ENCODE assay signal across 39 mouse cellular contexts in genomic region chr10:128184296-128184695, GRCm38 (mm10). TPM values are rescaled to one million over a fixed set of nuclear protein-coding genes. Genes with fewer than 3 reads are reported as not detected.
A peak's percentile ranks its signal among the peaks of the same experiment; 100 is the strongest.
DNase-seq lines count a peak whose midpoint lies in the region; ATAC-seq and TF ChIP-seq lines count a peak whose summit lies in the region.
"Had no signal": no experiment of that assay in that cellular context is flagged by ENCODE, and none has a peak within 500 bp of the region (broad histone marks: within the 10 kb centered on the region; RNA-seq: fewer than 3 reads in every experiment).

No protein-coding gene starts in this region.

- H3K4me1 ChIP-seq in ES-E14 (ENCODE audit: control insufficient read depth in 2 of 2, insufficient read depth in 2 of 2, low read length in 2 of 2, poor library complexity in 1 of 2): peaks cover 2 to 8% of the 10 kb centered on the region in 2 experiments; a peak in 3 of 4 replicates
- H3K4me1 ChIP-seq in embryonic fibroblast, embryonic 13.5 days (ENCODE audit: control insufficient read depth, insufficient read depth, low read length): peaks cover 4% of the 10 kb centered on the region; the same call in 1 of the 2 replicates
- peaks cover 2% of the 10 kb centered on the region; the same call in 1 of the 2 replicates for H3K4me1 ChIP-seq in hindbrain, embryonic 12.5 days

- H3K9me3 ChIP-seq in ES-E14 (ENCODE audit: control insufficient read depth, insufficient read depth, low read depth, low read length): no peaks in the 10 kb centered on the region
- H3K9me3 ChIP-seq in hindbrain, embryonic 12.5 days (replicated peaks): no peaks in the 10 kb centered on the region
- H3K9me3 ChIP-seq: forebrain, embryonic 10.5 days; forebrain, embryonic 15.5 days; G1E; intestine, embryonic 15.5 days; liver, embryonic 15.5 days; midbrain, embryonic 12.5 days; neural tube, embryonic 13.5 days had no signal

- 90% methylated on average over 2 of the region's 2 CpGs for WGBS in hindbrain, embryonic 12.5 days

- no peak overlapping the region for H3K4me2 ChIP-seq in hindbrain, embryonic 12.5 days (replicated peaks)
- H3K4me2 ChIP-seq: forebrain, embryonic 15.5 days; intestine, embryonic 15.5 days; liver, embryonic 15.5 days; lung, embryonic 14.5 days; midbrain, embryonic 12.5 days; neural tube, embryonic 13.5 days had no signal

- DNase-seq in gastrocnemius, adult 2 months: peak; percentile 24
- no peak for DNase-seq in gastrocnemius, postnatal 14 days
- DNase-seq in 3134 (ENCODE audit: extremely low read depth, insufficient read length, low spot score): peak; percentile 39
- DNase-seq in ES-E14 (ENCODE audit: low read depth, low spot score): no peak
- DNase-seq in adrenal gland, adult (ENCODE audit: inconsistent age in 2 of 2, low spot score in 1 of 2): no peak
- DNase-seq: adrenal gland, postnatal 14 days; cerebellum, adult 11 months; cerebellum, adult 9-10 months; cerebellum, postnatal 36 days; gastrocnemius, postnatal 25 days; heart, adult 2 months; kidney, adult 2 months; layer of hippocampus, postnatal 36 days; liver; lung, embryonic 14.5 days; lung, postnatal 36 days; right cerebral cortex, postnatal 4 days; thymus, postnatal 4 days had no signal

- no peak for ATAC-seq in hindbrain, embryonic 12.5 days (ENCODE audit: low FRiP score)
- ATAC-seq: activated CD4-positive, CD25-positive, alpha-beta regulatory T cell, adult 4 months; CD4-positive, CD25-positive, alpha-beta regulatory T cell, adult 4 months; forebrain, embryonic 15.5 days; hindbrain, postnatal 0 days; intestine, embryonic 15.5 days had no signal

- H3K36me3 ChIP-seq in ES-E14 (ENCODE audit: control insufficient read depth, insufficient read depth, low read length, poor library complexity, severe bottlenecking): no peaks in the 10 kb centered on the region
- H3K36me3 ChIP-seq in hindbrain, embryonic 12.5 days: no peaks in the 10 kb centered on the region
- H3K36me3 ChIP-seq: forebrain, embryonic 10.5 days; forebrain, embryonic 15.5 days; G1E; intestine, embryonic 15.5 days; liver, embryonic 15.5 days; midbrain, embryonic 12.5 days; neural tube, embryonic 13.5 days had no signal

- in situ Hi-C loops in ES-E14 (cut with MboI; ENCODE audit: low sequenced_read_pairs in 2 of 2, unreplicated experiment in 2 of 2): loop anchor here in 1 of 2 experiments (10.0 kb wide), 1 partner anchor 89 kb away; the partner anchor contains the start of gene Baz2a

- H3K27me3 ChIP-seq in hindbrain, embryonic 12.5 days: no peaks in the 10 kb centered on the region
- H3K27me3 ChIP-seq: forebrain, embryonic 15.5 days; intestine, embryonic 15.5 days; liver, embryonic 15.5 days; midbrain, embryonic 12.5 days; neural tube, embryonic 13.5 days had no signal

- no peak overlapping the region for H3K9ac ChIP-seq in ES-E14 (ENCODE audit: insufficient read depth, low read depth, low read length, poor library complexity, severe bottlenecking)
- H3K9ac ChIP-seq in hindbrain, embryonic 12.5 days: no peak overlapping the region
- H3K9ac ChIP-seq: forebrain, embryonic 15.5 days; intestine, embryonic 15.5 days; liver, embryonic 15.5 days; lung, embryonic 14.5 days; midbrain, embryonic 12.5 days; neural tube, embryonic 13.5 days had no signal

- TF ChIP-seq POLR2A in embryonic fibroblast, embryonic 13.5 days (IDR thresholded peaks at IDR 0.05; ENCODE audit: low read depth, low read length): no peak

- no peak for TF ChIP-seq CTCF in gastrocnemius, adult 2 months (IDR thresholded peaks at IDR 0.05)
- no peak for TF ChIP-seq CTCF in embryonic fibroblast, embryonic 13.5 days (IDR thresholded peaks at IDR 0.05; ENCODE audit: borderline replicate concordance, insufficient read depth, low read length)

- no peak overlapping the region for H3K4me3 ChIP-seq in gastrocnemius, adult 2 months
- H3K4me3 ChIP-seq in ES-E14 (ENCODE audit: insufficient read depth in 1 of 2, low read depth in 1 of 2, low read length in 2 of 2, poor library complexity in 1 of 2, severe bottlenecking in 1 of 2): no peak overlapping the region
- no peak overlapping the region for H3K4me3 ChIP-seq in embryonic fibroblast, embryonic 13.5 days (ENCODE audit: insufficient read depth, low read length)
- no peak overlapping the region for H3K4me3 ChIP-seq in hindbrain, embryonic 12.5 days
- H3K4me3 ChIP-seq: forebrain, embryonic 10.5 days; forebrain, embryonic 15.5 days; heart, adult 2 months; intestine, embryonic 15.5 days; liver, embryonic 15.5 days; midbrain, embryonic 12.5 days; neural tube, embryonic 13.5 days had no signal

- intact Hi-C loops in gastrocnemius, adult 2 months (cut with DNase I): loop anchor here (10.0 kb wide), 1 partner anchor 229 kb away; no protein-coding TSS in a partner anchor
- intact Hi-C loops in gastrocnemius, postnatal 14 days (cut with DNase I; ENCODE audit: low total_unique reads): no loop called here

- peak overlapping the region; percentile 56; the same call in 1 of the 2 replicates for H3K27ac ChIP-seq in gastrocnemius, adult 2 months
- peak overlapping the region; percentile 77 for H3K27ac ChIP-seq in ES-E14 (ENCODE audit: insufficient read depth, low read depth, low read length, poor library complexity, severe bottlenecking)
- H3K27ac ChIP-seq in embryonic fibroblast, embryonic 13.5 days (ENCODE audit: insufficient read depth, low read length): peak overlapping the region; percentile 88
- H3K27ac ChIP-seq in hindbrain, embryonic 12.5 days: no peak overlapping the region
- H3K27ac ChIP-seq: forebrain, embryonic 10.5 days; forebrain, embryonic 15.5 days; heart, adult 2 months; hindbrain, postnatal 0 days; intestine, embryonic 15.5 days; liver, embryonic 15.5 days; midbrain, embryonic 12.5 days; neural tube, embryonic 13.5 days had no signal

TF ChIP-seq in ES-E14, 5 proteins besides CTCF, POLR2A, EP300 and RAD21:
- no peak for TF ChIP-seq ZNF384 (IDR thresholded peaks at IDR 0.05; ENCODE audit: low read depth, low read length)
- TF ChIP-seq HCFC1 (IDR thresholded peaks at IDR 0.05; ENCODE audit: borderline replicate concordance, insufficient read depth, low read length): no peak
- TF ChIP-seq ZC3H11A (IDR thresholded peaks at IDR 0.05; ENCODE audit: borderline replicate concordance, low read depth, low read length): no peak
- TF ChIP-seq CHD2 (IDR thresholded peaks at IDR 0.05; ENCODE audit: low read depth, low read length): no peak
- TF ChIP-seq MAFK (IDR thresholded peaks at IDR 0.05; ENCODE audit: insufficient read depth, low read depth, low read length): no peak

RNA-seq across cellular contexts. Expression of gene Rbms2, which starts 4.2 kb away (rescaled TPM):
- 10 to 100 TPM; 51.8 to 71.2 TPM for total RNA-seq in gastrocnemius, adult 2 months (2021)
- 10 to 100 TPM; 55.2 to 57.9 TPM for total RNA-seq in gastrocnemius, postnatal 14 days (2021)
- 23.2 and 30.8 TPM in 2 replicates for total RNA-seq in ES-E14 (2012; rRNA removed)
- polyA plus RNA-seq in embryonic fibroblast, embryonic 13.5 days (2011; ENCODE audit: insufficient read length, low read depth, missing spikeins): 167 and 198 TPM in 2 replicates
- 22.5 and 25.5 TPM in 2 replicates for polyA plus RNA-seq in hindbrain, embryonic 12.5 days (2016; fragmentation: Nextera tagmentation; extraction: Ambion mirVana)

RNA-seq across cellular contexts. Expression of gene Gls2, which starts 10.0 kb away (rescaled TPM):
- total RNA-seq in gastrocnemius, adult 2 months (2021): under 1 TPM; 0.59 to 0.67 TPM
- 1 to 10 TPM in 1 of 2 experiments, under 1 TPM in 1; 0.88 to 1.1 TPM for total RNA-seq in gastrocnemius, postnatal 14 days (2021)
- 21.9 and 40.7 TPM in 2 replicates for total RNA-seq in ES-E14 (2012; rRNA removed)
- polyA plus RNA-seq in embryonic fibroblast, embryonic 13.5 days (2011; ENCODE audit: insufficient read length, low read depth, missing spikeins): 1.1 and 1.2 TPM in 2 replicates
- 0.61 and 0.70 TPM in 2 replicates for polyA plus RNA-seq in hindbrain, embryonic 12.5 days (2016; fragmentation: Nextera tagmentation; extraction: Ambion mirVana)

RNA-seq across cellular contexts. Expression of gene Spryd4, which starts 27.3 kb away (rescaled TPM):
- 10 to 100 TPM; 29.5 to 36.4 TPM for total RNA-seq in gastrocnemius, adult 2 months (2021)
- 10 to 100 TPM; 39.3 to 40.6 TPM for total RNA-seq in gastrocnemius, postnatal 14 days (2021)
- 22.1 and 24.9 TPM in 2 replicates for total RNA-seq in ES-E14 (2012; rRNA removed)
- 14.5 and 17.6 TPM in 2 replicates for polyA plus RNA-seq in embryonic fibroblast, embryonic 13.5 days (2011; ENCODE audit: insufficient read length, low read depth, missing spikeins)
- polyA plus RNA-seq in hindbrain, embryonic 12.5 days (2016; fragmentation: Nextera tagmentation; extraction: Ambion mirVana): 24.5 and 25.6 TPM in 2 replicates

RNA-seq across cellular contexts. Expression of gene Mip, which starts 41.3 kb away (rescaled TPM):
- total RNA-seq in gastrocnemius, adult 2 months (2021): not detected
- total RNA-seq in gastrocnemius, postnatal 14 days (2021): not detected
- total RNA-seq in ES-E14 (2012; rRNA removed): 2.8 and 6.8 TPM in 2 replicates
- not detected in 2 replicates for polyA plus RNA-seq in embryonic fibroblast, embryonic 13.5 days (2011; ENCODE audit: insufficient read length, low read depth, missing spikeins)
- not detected in 2 replicates for polyA plus RNA-seq in hindbrain, embryonic 12.5 days (2016; fragmentation: Nextera tagmentation; extraction: Ambion mirVana)
- total RNA-seq: adrenal gland, postnatal 14 days; heart, adult 2 months; heart, postnatal 25 days; layer of hippocampus, postnatal 36 days; left cerebral cortex, postnatal 10 days; megakaryocyte, adult 5-6 weeks had no signal
- polyA plus RNA-seq: activated CD4-positive, CD25-positive, alpha-beta regulatory T cell, adult 4 months; CD4-positive, CD25-positive, alpha-beta regulatory T cell, adult 4 months; embryonic facial prominence, embryonic 11.5 days; heart, adult 2 months; heart, embryonic 14.5 days; hindbrain, embryonic 11.5 days; hindbrain, postnatal 0 days; kidney, adult 2 months; kidney, embryonic 16.5 days; large intestine, adult 2 months; liver, embryonic 15.5 days; lung, embryonic 14.5 days; neural tube, embryonic 13.5 days; thymus, postnatal 0 days had no signal

RNA-seq across cellular contexts. Expression of gene Timeless, which starts 47.6 kb away (rescaled TPM):
- total RNA-seq in gastrocnemius, adult 2 months (2021): 1 to 10 TPM; 1.8 to 2.5 TPM
- 1 to 10 TPM; 3.9 to 5.1 TPM for total RNA-seq in gastrocnemius, postnatal 14 days (2021)
- 69.7 and 106 TPM in 2 replicates for total RNA-seq in ES-E14 (2012; rRNA removed)
- polyA plus RNA-seq in embryonic fibroblast, embryonic 13.5 days (2011; ENCODE audit: insufficient read length, low read depth, missing spikeins): 9.7 and 18.9 TPM in 2 replicates
- 46.2 and 53.7 TPM in 2 replicates for polyA plus RNA-seq in hindbrain, embryonic 12.5 days (2016; fragmentation: Nextera tagmentation; extraction: Ambion mirVana)

Comparison
In these comparisons a context has a peak if more than half of its experiments do, and no peak if none do; other contexts are left out.
1. DNase-seq: peak in gastrocnemius, adult 2 months (single experiment) and 3134 (single experiment); none in gastrocnemius, postnatal 14 days (single experiment), ES-E14 (single experiment) and adrenal gland, adult (0 of 2).
2. RNA of gene Gls2, which starts 10.0 kb away (total RNA-seq): 21.9 to 40.7 TPM in ES-E14; 0.88 to 1.1 TPM in gastrocnemius, postnatal 14 days and 0.59 to 0.67 TPM in gastrocnemius, adult 2 months; every median in the first group is over 10 times any median in the second.